Mouse (Mus musculus): Measurements from ENCODE around the gene Slc25a35. TPM values are rescaled to one million over a fixed set of nuclear protein-coding genes. Genes with fewer than 3 reads are reported as not detected.

The Slc25a35 gene
- polyA plus RNA-seq, 1 experiment from 2014 or later, result 1.6 TPM

- no peaks in the 10 kb centered on the region for H3K9me3 ChIP-seq (ENCODE audit: control insufficient read depth, low read length)
- ATAC-seq (ENCODE audit: low read depth), result no peak
- H3K9ac ChIP-seq (replicated peaks; ENCODE audit: low read depth, low read length), result no peak overlapping the region
- H3K36me3 ChIP-seq (ENCODE audit: control insufficient read depth, insufficient read depth, low read length), result peaks cover 33% of the 10 kb centered on the region
- no peaks in the 10 kb centered on the region for H3K27me3 ChIP-seq (ENCODE audit: control insufficient read depth, insufficient read depth, low read length)
- no peak overlapping the region for H3K4me3 ChIP-seq (ENCODE audit: low read depth, low read length)
- H3K4me1 ChIP-seq (ENCODE audit: control insufficient read depth, insufficient read depth, low read length), result peaks cover 7% of the 10 kb centered on the region
- no peak overlapping the region for H3K4me2 ChIP-seq (ENCODE audit: low read depth, low read length)
- no peak overlapping the region for H3K27ac ChIP-seq (ENCODE audit: low read depth, low read length)
Observed at GRCm38 (mm10) chr11:69020691-69021090, 52.8 kb downstream of the Slc25a35 start.

Small RNA genes lying within 50 kb of the gene (microRNA-seq; reads per million reads assigned to microRNA genes)
- 3.1 reads per million, percentile 3 among the genes with 10 or more reads in this experiment for gene Mir3062

Other genes with a start within 250 kb of the Slc25a35 start
- gene Ndel1, start 96.3 kb upstream of the Slc25a35 start, polyA plus RNA-seq (2014; fragmentation: Nextera tagmentation; extraction: Ambion mirVana), result 96.3 and 109 TPM in 2 replicates
- gene Rnf222, start 79.6 kb upstream of the Slc25a35 start, polyA plus RNA-seq (2014; fragmentation: Nextera tagmentation; extraction: Ambion mirVana), result not detected in 2 replicates
- gene Rpl26, start 66.5 kb upstream of the Slc25a35 start, polyA plus RNA-seq (2014; fragmentation: Nextera tagmentation; extraction: Ambion mirVana), result 594 and 606 TPM in 2 replicates
- 0.89 and 1.3 TPM in 2 replicates for gene Odf4, start 41.0 kb upstream of the Slc25a35 start, polyA plus RNA-seq (2014; fragmentation: Nextera tagmentation; extraction: Ambion mirVana)
- gene Arhgef15, start 10.7 kb upstream of the Slc25a35 start, polyA plus RNA-seq (2014; fragmentation: Nextera tagmentation; extraction: Ambion mirVana), result 20.4 and 24.7 TPM in 2 replicates
- 25.5 and 30.6 TPM in 2 replicates for gene Rangrf, start 7.1 kb downstream of the Slc25a35 start, polyA plus RNA-seq (2014; fragmentation: Nextera tagmentation; extraction: Ambion mirVana)
- 16.0 and 16.5 TPM in 2 replicates for gene Pfas, start 40.3 kb downstream of the Slc25a35 start, polyA plus RNA-seq (2014; fragmentation: Nextera tagmentation; extraction: Ambion mirVana)
- 51.8 and 59.3 TPM in 2 replicates for gene Ctc1, start 47.8 kb downstream of the Slc25a35 start, polyA plus RNA-seq (2014; fragmentation: Nextera tagmentation; extraction: Ambion mirVana)
- 8.7 and 12.8 TPM in 2 replicates for gene Aurkb, start 77.5 kb downstream of the Slc25a35 start, polyA plus RNA-seq (2014; fragmentation: Nextera tagmentation; extraction: Ambion mirVana)
- gene Borcs6, start 91.6 kb downstream of the Slc25a35 start, polyA plus RNA-seq (2014; fragmentation: Nextera tagmentation; extraction: Ambion mirVana), result 16.1 and 17.7 TPM in 2 replicates
- gene Tmem107, start 102.7 kb downstream of the Slc25a35 start, polyA plus RNA-seq (2014; fragmentation: Nextera tagmentation; extraction: Ambion mirVana), result 24.7 and 27.7 TPM in 2 replicates
- 337 and 385 TPM in 2 replicates for gene Vamp2, start 120.4 kb downstream of the Slc25a35 start, polyA plus RNA-seq (2014; fragmentation: Nextera tagmentation; extraction: Ambion mirVana)
- 6.5 and 9.4 TPM in 2 replicates for gene Per1, start 127.1 kb downstream of the Slc25a35 start, polyA plus RNA-seq (2014; fragmentation: Nextera tagmentation; extraction: Ambion mirVana)
- gene Hes7, start 152.3 kb downstream of the Slc25a35 start, polyA plus RNA-seq (2014; fragmentation: Nextera tagmentation; extraction: Ambion mirVana), result 0.43 and 0.52 TPM in 2 replicates
- gene 9130213A22Rik, start 154.5 kb downstream of the Slc25a35 start, polyA plus RNA-seq (2014; fragmentation: Nextera tagmentation; extraction: Ambion mirVana), result 0.33 and 0.48 TPM in 2 replicates
- 2.2 and 5.0 TPM in 2 replicates for gene Aloxe3, start 157.8 kb downstream of the Slc25a35 start, polyA plus RNA-seq (2014; fragmentation: Nextera tagmentation; extraction: Ambion mirVana)
- 0.43 and 0.67 TPM in 2 replicates for gene Alox12b, start 188.9 kb downstream of the Slc25a35 start, polyA plus RNA-seq (2014; fragmentation: Nextera tagmentation; extraction: Ambion mirVana)
- 0.24 and 0.43 TPM in 2 replicates for gene Alox8, start 229.7 kb downstream of the Slc25a35 start, polyA plus RNA-seq (2014; fragmentation: Nextera tagmentation; extraction: Ambion mirVana)